Mouse (Mus musculus) myocyte (in vitro differentiated cells): ENCODE measurements around the gene Tor3a.

Source experiments
- E2F4 ChIP-seq: IDR thresholded peaks from one replicate; pipeline ENCODE4 v1.6.1; 2011; ENCODE audit warnings: mild to moderate bottlenecking, control low read depth, moderate library complexity; ENCODE audit not compliant: insufficient read depth
- MYOD1 ChIP-seq, 3 experiments: IDR thresholded peaks; one replicate each; pipeline ENCODE4 v1.6.1; 2011; ENCODE audit warnings: control low read depth in 2 of 3, low read depth in 2 of 3, mild to moderate bottlenecking in 2 of 3, moderate library complexity in 1 of 3; ENCODE audit not compliant: insufficient read length in 2 of 3, control insufficient read depth in 1 of 3
- POLR2A ChIP-seq: IDR thresholded peaks from one replicate; pipeline ENCODE4 v1.6.1; 2011; ENCODE audit warnings: low read depth, mild to moderate bottlenecking, control low read depth, moderate library complexity; ENCODE audit not compliant: insufficient read length
- SRF ChIP-seq: IDR thresholded peaks from one replicate; pipeline ENCODE4 v1.6.1; 2011; ENCODE audit warnings: low read depth; ENCODE audit not compliant: control insufficient read depth, insufficient read length
- TCF3 ChIP-seq: IDR thresholded peaks from one replicate; pipeline ENCODE4 v1.6.1; 2011; ENCODE audit warnings: low read depth, control low read depth; ENCODE audit not compliant: insufficient read length

DNA sequence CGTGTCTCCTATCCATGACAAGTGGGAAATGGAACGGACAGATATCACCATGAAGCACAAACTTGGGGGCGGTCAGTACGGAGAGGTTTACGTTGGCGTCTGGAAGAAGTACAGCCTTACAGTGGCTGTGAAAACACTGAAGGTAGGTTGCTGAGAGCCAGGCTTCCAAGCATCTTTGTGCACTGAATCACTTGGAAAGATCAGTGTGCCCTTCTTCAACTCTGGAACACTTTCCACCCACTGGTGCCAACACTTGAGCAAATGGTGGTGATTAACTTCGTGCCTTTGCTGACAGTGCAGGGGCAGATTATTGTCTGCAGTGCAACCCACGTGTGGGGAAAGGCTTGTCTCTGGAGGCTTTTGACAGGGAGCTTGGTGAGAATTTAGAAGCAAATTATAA lies 44.2 kb downstream of the Tor3a start:
- TF ChIP-seq POLR2A, result no peak
- TF ChIP-seq SRF, result no peak
- TF ChIP-seq MYOD1 (IDR thresholded peaks at IDR 0.05; ENCODE audit: control insufficient read depth in 1 of 3, insufficient read length in 2 of 3, low read depth in 2 of 3), result no peak
- TF ChIP-seq E2F4, result no peak
- no peak for TF ChIP-seq TCF3
